ENCODE assay signal across 11 mouse cellular contexts in genomic region chr3:35273546-35273945, GRCm38 (mm10).
A peak's percentile ranks its signal among the peaks of the same experiment; 100 is the strongest.
DNase-seq lines count a peak whose midpoint lies in the region; ATAC-seq and TF ChIP-seq lines count a peak whose summit lies in the region.
"Had no signal": no experiment of that assay in that cellular context is flagged by ENCODE, and none has a peak within 500 bp of the region (broad histone marks: within the 10 kb centered on the region; RNA-seq: fewer than 3 reads in every experiment).

No protein-coding gene starts in this region.

- WGBS in heart, embryonic 13.5 days, result 45% methylated on average over 5 of the region's 5 CpGs
- 37% methylated on average over 5 of the region's 5 CpGs for WGBS in heart, embryonic 12.5 days

- no peak for TF ChIP-seq POLR2A in testis, adult 2 months (IDR thresholded peaks at IDR 0.05; ENCODE audit: control insufficient read depth, low read depth, low read length)

- TF ChIP-seq CTCF in layer of hippocampus, adult 2 months (conservative IDR thresholded peaks at IDR 0.05), result no peak
- no peak for TF ChIP-seq CTCF in testis, adult 2 months (IDR thresholded peaks at IDR 0.05; ENCODE audit: control insufficient read depth, insufficient read depth, insufficient replicate concordance, low read depth, low read length)

- no peak overlapping the region for H3K4me2 ChIP-seq in heart, embryonic 13.5 days
- no peak overlapping the region for H3K4me2 ChIP-seq in heart, embryonic 12.5 days
- H3K4me2 ChIP-seq: liver, embryonic 11.5 days had no signal

- H3K4me3 ChIP-seq in heart, embryonic 13.5 days, result no peak overlapping the region
- no peak overlapping the region for H3K4me3 ChIP-seq in heart, embryonic 12.5 days
- no peak overlapping the region for H3K4me3 ChIP-seq in layer of hippocampus, adult 2 months
- H3K4me3 ChIP-seq in testis, adult 2 months (ENCODE audit: control insufficient read depth, low read depth, low read length), result peak overlapping the region; percentile 6
- H3K4me3 ChIP-seq: left cerebral cortex, adult 2 months had no signal

- H3K9ac ChIP-seq in heart, embryonic 13.5 days, result no peak overlapping the region
- H3K9ac ChIP-seq in heart, embryonic 12.5 days, result no peak overlapping the region

- ATAC-seq in heart, embryonic 13.5 days (ENCODE audit: extremely low read depth, insufficient number of reproducible peaks, low FRiP score, low TSS enrichment), result no peak
- no peak for ATAC-seq in heart, embryonic 12.5 days (ENCODE audit: insufficient number of reproducible peaks, low FRiP score)
- ATAC-seq: lung, postnatal 0 days had no signal

- no peak for DNase-seq in layer of hippocampus, adult 2 months (ENCODE audit: low spot score in 2 of 2)
- DNase-seq in layer of hippocampus, adult 9-11 months, result no peak
- no peak for DNase-seq in testis, postnatal 10 days (ENCODE audit: low spot score)
- no peak for DNase-seq in adrenal gland, postnatal 10 days
- DNase-seq: heart, postnatal 14 days had no signal

- H3K9me3 ChIP-seq in heart, embryonic 13.5 days, result no peaks in the 10 kb centered on the region
- H3K9me3 ChIP-seq in heart, embryonic 12.5 days (replicated peaks), result no peaks in the 10 kb centered on the region

- peak overlapping the region; percentile 15; the same call in 1 of the 2 replicates for H3K27ac ChIP-seq in heart, embryonic 13.5 days (replicated peaks)
- no peak overlapping the region for H3K27ac ChIP-seq in heart, embryonic 12.5 days (ENCODE audit: poor library complexity, severe bottlenecking)
- peak overlapping the region; percentile 16; the same call in 1 of the 2 replicates for H3K27ac ChIP-seq in layer of hippocampus, adult 2 months
- no peak overlapping the region for H3K27ac ChIP-seq in testis, adult 2 months (ENCODE audit: control insufficient read depth, insufficient read depth, low read depth, low read length)
- H3K27ac ChIP-seq: left cerebral cortex, adult 2 months had no signal

- H3K4me1 ChIP-seq in heart, embryonic 13.5 days, result peaks cover 21% of the 10 kb centered on the region
- peaks cover 20% of the 10 kb centered on the region for H3K4me1 ChIP-seq in heart, embryonic 12.5 days (replicated peaks)
- H3K4me1 ChIP-seq in testis, adult 2 months (ENCODE audit: control insufficient read depth, insufficient read depth, low read length), result no peaks in the 10 kb centered on the region

- H3K36me3 ChIP-seq in heart, embryonic 13.5 days, result no peaks in the 10 kb centered on the region
- no peaks in the 10 kb centered on the region for H3K36me3 ChIP-seq in heart, embryonic 12.5 days
- H3K36me3 ChIP-seq in testis, adult 2 months (ENCODE audit: control insufficient read depth, insufficient read depth, low read length), result no peaks in the 10 kb centered on the region

- H3K27me3 ChIP-seq in heart, embryonic 13.5 days (replicated peaks), result no peaks in the 10 kb centered on the region
- H3K27me3 ChIP-seq in heart, embryonic 12.5 days (replicated peaks), result no peaks in the 10 kb centered on the region
- no peaks in the 10 kb centered on the region for H3K27me3 ChIP-seq in testis, adult 2 months (ENCODE audit: control insufficient read depth, insufficient read depth, low read length)

Comparison
In these comparisons a context has a peak if more than half of its experiments do, and no peak if none do; other contexts are left out.
1. H3K27ac ChIP-seq: peak in heart, embryonic 13.5 days (single experiment) and layer of hippocampus, adult 2 months (single experiment); none in heart, embryonic 12.5 days (single experiment) and testis, adult 2 months (single experiment).